Mouse (Mus musculus) hindbrain, postnatal 0 days (tissue): ENCODE data around the gene Tctex1d4. TPM values are rescaled to one million over a fixed set of nuclear protein-coding genes. Genes with fewer than 3 reads are reported as not detected.
A peak's percentile ranks its signal among the peaks of the same experiment; 100 is the strongest.

Experiments used
- ATAC-seq: fragments of 200-750 bp; cut with Nextera tagmentation; 2 replicates; pipeline ENCODE4 v1.8.0; 2017; ENCODE audit warnings: mild to moderate bottlenecking, moderate TSS enrichment, moderate library complexity
- DNase-seq: peaks from one replicate; pipeline ENCODE4 v3.0.0-alpha.2; 2015; ENCODE audit warnings: low spot score
- H3K27ac ChIP-seq: fragments of 300-500 bp; sonication (generic); 2 replicates; pipeline ENCODE4 v1.5.1; 2014; ENCODE audit warnings: mild to moderate bottlenecking
- H3K27me3 ChIP-seq: fragments of 300-500 bp; sonication (generic); 2 replicates; pipeline ENCODE4 v1.6.1; 2014; ENCODE audit warnings: low read length, mixed read lengths; ENCODE audit not compliant: insufficient read depth
- H3K36me3 ChIP-seq: fragments of 300-500 bp; sonication (generic); 2 replicates; pipeline ENCODE4 v1.6.1; 2014; ENCODE audit warnings: low read length, mixed read lengths; ENCODE audit not compliant: insufficient read depth
- H3K4me1 ChIP-seq: fragments of 300-500 bp; sonication (generic); 2 replicates; pipeline ENCODE4 v1.6.1; 2014; ENCODE audit warnings: antibody characterized with exemption, low read length, mixed read lengths; ENCODE audit not compliant: insufficient read depth
- H3K4me2 ChIP-seq: fragments of 300-500 bp; sonication (generic); 2 replicates; pipeline ENCODE4 v1.6.1; 2014; ENCODE audit warnings: low read depth, mild to moderate bottlenecking, low read length, moderate library complexity, mixed read lengths
- H3K4me3 ChIP-seq: fragments of 300-500 bp; sonication (generic); 2 replicates; pipeline ENCODE4 v1.5.1; 2014; ENCODE audit warnings: low read length
- H3K9ac ChIP-seq: fragments of 300-500 bp; sonication (generic); replicated peaks from 2 replicates; pipeline ENCODE4 v1.6.1; 2014; ENCODE audit warnings: mild to moderate bottlenecking, low read length, moderate library complexity, mixed read lengths
- H3K9me3 ChIP-seq: fragments of 300-500 bp; sonication (generic); 2 replicates; pipeline ENCODE4 v1.6.1; 2016; ENCODE audit warnings: low read length, mixed read lengths
- CTCF ChIP-seq: IDR thresholded peaks from 2 replicates; pipeline ENCODE4 v1.5.1; 2016; ENCODE audit warnings: antibody characterized with exemption, control low read depth, low read depth
- WGBS: fragments of 180-500 bp; shearing (Covaris S2); extraction: QIAGEN DNeasy Blood & Tissue Kit; methylation state at CpG from one replicate; pipeline ENCODE4 v1.1.7; 2014; 5-methylcytosine and 5-hydroxymethylcytosine counted together
- polyA plus RNA-seq: library from polyadenylated mRNA; unstranded; fragments of >200 nt; fragmentation: Nextera tagmentation; extraction: Ambion mirVana; gene quantifications from 2 replicates; pipeline ENCODE4 v1.2.1, GENCODE M21; 2015
- total RNA-seq: library from RNA; depleted of rRNA; stranded (reverse); fragments of >200 nt; gene quantifications from 2 replicates; pipeline ENCODE4 v1.2.3, GENCODE M21; 2014; rRNA removed

Gene Tctex1d4
- total RNA-seq, result 2.0 and 5.8 TPM in 2 replicates
- 2.0 and 2.8 TPM in 2 replicates for polyA plus RNA-seq

DNA sequence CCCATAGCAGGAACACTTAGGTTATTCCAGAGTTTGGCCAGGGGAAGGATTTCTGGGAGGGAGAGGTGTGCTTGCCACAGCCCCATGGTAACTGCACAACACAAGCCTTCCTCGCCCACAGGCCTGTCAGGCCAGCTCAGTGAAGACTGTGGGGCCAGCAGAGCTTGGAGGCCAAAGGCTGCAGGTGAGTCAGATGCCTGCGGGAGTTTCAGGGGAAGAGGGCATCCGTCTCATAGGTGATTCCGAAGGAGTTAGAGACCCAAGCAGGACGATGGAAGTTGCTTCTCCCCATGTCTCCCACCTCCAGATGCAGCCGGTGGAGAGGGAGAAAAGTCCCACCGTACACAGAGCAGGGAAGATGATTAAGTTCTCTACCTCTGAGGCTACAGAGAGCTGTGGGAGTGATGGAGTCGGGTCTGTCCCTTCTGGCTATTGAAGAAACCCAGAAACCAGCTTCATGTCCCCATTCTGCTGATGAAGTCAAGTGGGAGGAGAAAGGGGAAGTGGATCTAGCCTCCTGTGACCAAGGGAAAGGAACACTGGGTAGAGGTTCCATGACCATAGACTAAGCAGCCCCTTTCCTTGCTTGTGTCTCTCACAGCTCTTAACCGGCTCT is at the start of gene Tctex1d4:
TSS of gene Tctex1d4 (plus strand) at position 120 of the 616 bp plus-strand sequence.
- H3K9me3 ChIP-seq, result no peaks in the 10 kb centered on the region
- no peak within 1 kb of the TSS for H3K4me2 ChIP-seq
- 83% methylated on average over 9 of the region's 9 CpGs for WGBS
- no peak for DNase-seq
- TF ChIP-seq CTCF, result no peak
- H3K27me3 ChIP-seq, result no peaks in the 10 kb centered on the region
- no peak within 1 kb of the TSS for H3K4me3 ChIP-seq
- H3K36me3 ChIP-seq, result peaks cover 40% of the 10 kb centered on the region
- H3K4me1 ChIP-seq, result peaks cover 11% of the 10 kb centered on the region
- H3K27ac ChIP-seq, result peak within 1 kb of the TSS; percentile 80
- ATAC-seq, result no peak
- H3K9ac ChIP-seq, result peak within 1 kb of the TSS; percentile 33; the same call in 1 of the 2 replicates

DNA sequence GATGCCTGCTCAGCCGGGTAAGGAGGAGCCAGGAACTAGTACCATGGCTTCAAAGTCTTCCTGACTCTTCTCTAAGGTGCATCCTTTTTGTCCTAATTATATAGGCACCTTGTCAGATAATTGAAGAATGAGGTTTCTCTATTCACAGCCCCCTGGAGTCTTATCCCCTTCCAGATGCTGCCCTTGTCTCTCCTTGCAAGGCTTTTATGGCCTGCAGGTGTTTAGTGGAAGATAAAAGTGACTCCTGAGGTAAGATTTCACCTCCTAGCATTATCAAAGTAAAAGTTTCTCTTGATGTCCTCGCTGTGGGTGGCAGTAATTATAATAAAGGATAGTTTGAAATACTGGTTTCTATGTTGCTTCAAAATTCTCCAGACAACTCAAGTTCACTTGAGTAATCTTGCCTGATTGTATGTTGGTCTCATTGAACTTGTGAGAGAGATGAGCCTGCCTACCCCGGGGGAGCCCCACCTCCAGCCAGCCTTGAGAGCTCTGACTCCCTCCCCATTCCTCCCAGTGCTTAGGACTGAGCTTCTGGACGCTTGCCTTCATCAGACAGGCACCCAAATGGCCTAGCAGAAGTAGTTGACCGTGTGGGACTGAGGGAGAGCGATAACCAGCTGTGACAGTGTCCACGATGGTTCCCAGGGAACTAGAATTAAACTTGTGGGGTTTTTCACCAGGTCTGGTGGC is 38.5 kb upstream of the Tctex1d4 start:
- Histone ChIP-seq H3K9ac (no peak overlapping the region), H3K4me1 (no peaks in the 10 kb centered on the region), H3K9me3 (no peaks in the 10 kb centered on the region), H3K27ac (no peak overlapping the region), H3K4me3 (no peak overlapping the region), H3K36me3 (peaks cover 13% of the 10 kb centered on the region; the same call in 1 of the 2 replicates), H3K27me3 (no peaks in the 10 kb centered on the region), H3K4me2 (no peak overlapping the region)
- 86% methylated on average over 7 of the region's 7 CpGs for WGBS
- no peak for ATAC-seq
- no peak for DNase-seq
- TF ChIP-seq CTCF, result no peak

DNA sequence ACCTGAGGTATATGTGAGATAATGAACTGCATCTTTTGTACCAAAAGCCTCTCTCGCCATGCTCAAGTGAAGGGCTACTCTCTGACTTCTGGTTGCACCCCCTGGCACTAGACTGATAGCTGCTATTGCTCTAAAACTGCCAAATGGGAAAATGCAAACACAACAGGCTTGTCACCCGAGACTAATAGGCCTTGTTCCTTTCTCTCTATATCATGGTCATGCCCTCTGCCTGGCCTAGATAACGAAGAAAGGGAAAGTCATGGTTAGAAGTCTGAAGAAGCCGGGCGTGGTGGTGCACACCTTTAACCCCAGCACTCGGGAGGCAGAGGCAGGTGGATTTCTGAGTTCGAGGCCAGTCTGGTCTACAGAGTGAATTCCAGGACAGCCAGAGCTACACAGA is 36.0 kb upstream of the Tctex1d4 start:
- Histone ChIP-seq H3K9me3 (no peaks in the 10 kb centered on the region), H3K4me3 (no peak overlapping the region), H3K9ac (no peak overlapping the region), H3K27ac (no peak overlapping the region), H3K27me3 (no peaks in the 10 kb centered on the region), H3K4me2 (no peak overlapping the region), H3K4me1 (no peaks in the 10 kb centered on the region), H3K36me3 (peaks cover 13% of the 10 kb centered on the region; the same call in 1 of the 2 replicates)
- ATAC-seq, result no peak
- WGBS, result 82% methylated on average over 7 of the region's 7 CpGs
- no peak for TF ChIP-seq CTCF
- DNase-seq, result no peak

DNA sequence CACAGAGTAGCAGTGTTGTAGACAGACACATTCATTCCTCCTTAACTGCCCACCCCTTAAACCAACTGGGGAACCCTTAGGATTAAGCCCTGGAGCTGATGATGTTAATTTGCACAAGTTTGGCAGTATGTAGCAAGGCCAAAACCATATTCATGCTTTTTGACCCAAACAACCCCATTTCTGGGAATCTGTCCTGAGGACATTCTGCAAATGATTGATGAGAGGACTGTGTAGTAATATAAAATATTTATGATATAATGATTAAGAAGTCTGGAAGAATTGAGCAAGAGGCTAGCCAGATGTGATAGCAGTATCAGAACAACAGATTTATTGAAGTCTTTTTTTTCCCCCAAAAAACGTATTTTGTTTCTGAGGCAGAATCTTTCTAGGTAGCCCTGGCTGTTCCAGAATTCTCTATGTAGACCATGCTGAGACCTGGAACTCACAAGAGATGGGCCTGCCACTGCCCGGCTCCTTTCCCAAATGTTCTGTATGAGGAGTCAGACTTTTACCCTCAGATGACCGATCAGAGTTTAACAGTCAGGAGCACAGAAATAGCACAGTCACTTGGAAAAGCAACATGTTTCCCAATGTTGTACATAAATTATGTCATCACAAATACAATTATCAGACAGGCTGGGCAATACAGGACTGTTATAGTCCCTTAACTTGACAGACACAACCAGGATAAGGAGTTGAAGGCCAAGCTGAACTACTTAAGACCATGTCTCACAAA is 31.8 kb upstream of the Tctex1d4 start:
- ATAC-seq, result no peak

DNA sequence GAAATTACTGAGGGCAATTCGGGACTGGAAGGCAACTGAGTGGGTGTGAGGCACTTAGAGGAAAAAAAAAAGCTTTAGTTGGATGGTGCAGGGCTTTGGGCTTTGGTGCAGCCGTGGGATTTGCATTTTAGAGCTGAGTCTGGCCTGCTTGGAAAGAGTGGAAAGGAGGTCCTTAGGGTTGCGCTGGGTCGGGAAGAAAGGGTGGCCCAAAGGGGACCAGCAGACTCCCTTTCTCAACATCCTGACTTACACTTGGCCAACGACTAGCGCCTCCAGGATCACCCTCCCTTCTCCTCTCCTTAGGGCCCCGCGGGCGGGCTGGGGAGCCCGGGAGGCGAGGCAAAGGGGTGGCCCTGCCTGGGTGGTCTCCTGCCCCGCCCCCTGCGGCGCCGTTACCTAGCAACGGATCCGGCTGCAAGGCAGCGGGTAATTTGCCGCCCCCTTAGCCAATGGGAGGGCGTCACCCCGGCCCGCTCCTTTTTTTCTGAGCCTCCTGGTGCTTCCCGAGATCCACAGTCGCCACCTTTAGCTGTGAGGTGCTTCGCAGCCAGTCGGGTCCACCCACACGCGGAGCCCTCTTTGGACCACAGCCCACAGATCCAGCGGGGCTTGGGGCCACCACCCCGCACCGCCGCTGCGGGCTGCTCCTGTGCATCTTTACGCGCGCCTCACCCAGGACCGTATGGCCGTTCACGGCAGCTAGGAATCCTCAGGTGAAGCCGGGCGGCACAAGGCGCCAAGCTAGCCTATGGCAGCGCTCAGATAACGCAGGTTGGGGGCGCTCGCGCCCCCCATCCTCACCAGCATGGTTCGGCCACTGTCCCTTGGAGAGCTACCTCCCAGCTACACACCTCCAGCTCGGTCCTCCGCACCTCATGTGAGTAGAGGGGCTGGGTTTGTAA is 30.8 kb upstream of the Tctex1d4 start, which contains the start of gene Ptch2:
TSS of gene Ptch2 (plus strand) at position 525 of the 902 bp plus-strand sequence.
- peak; percentile 87 for ATAC-seq
- peak within 1 kb of the TSS; percentile 89 for H3K4me2 ChIP-seq

More for the DNA sequence above, 31.8 kb upstream of the Tctex1d4 start:
- WGBS, result 84% methylated on average over 3 of the region's 3 CpGs
- Histone ChIP-seq H3K36me3 (no peaks in the 10 kb centered on the region), H3K4me2 (no peak overlapping the region), H3K9ac (no peak overlapping the region), H3K27ac (no peak overlapping the region), H3K9me3 (no peaks in the 10 kb centered on the region), H3K4me3 (no peak overlapping the region), H3K4me1 (no peaks in the 10 kb centered on the region), H3K27me3 (no peaks in the 10 kb centered on the region)
- no peak for DNase-seq
- TF ChIP-seq CTCF, result no peak

DNA sequence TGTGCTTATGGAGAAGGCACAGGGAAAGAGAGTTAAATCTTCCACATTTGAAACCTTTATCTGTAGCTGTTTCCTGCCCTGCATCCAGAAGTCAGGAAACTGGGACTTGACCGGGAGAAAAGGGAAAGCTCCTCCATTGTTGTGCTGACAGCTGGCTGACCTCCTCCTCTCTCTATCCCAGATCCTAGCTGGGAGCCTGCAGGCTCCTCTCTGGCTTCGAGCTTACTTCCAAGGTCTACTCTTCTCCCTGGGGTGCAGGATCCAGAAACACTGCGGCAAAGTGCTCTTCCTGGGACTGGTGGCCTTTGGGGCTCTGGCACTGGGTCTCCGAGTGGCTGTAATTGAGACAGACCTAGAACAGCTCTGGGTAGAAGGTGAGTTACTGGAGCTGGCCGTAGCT is 29.9 kb upstream of the Tctex1d4 start:
- Histone ChIP-seq H3K27ac (peak overlapping the region; percentile 55; the same call in 1 of the 2 replicates), H3K9me3 (no peaks in the 10 kb centered on the region), H3K9ac (peak overlapping the region; percentile 58), H3K27me3 (no peaks in the 10 kb centered on the region), H3K4me3 (peak overlapping the region; percentile 58), H3K36me3 (no peaks in the 10 kb centered on the region), H3K4me1 (no peaks in the 10 kb centered on the region), H3K4me2 (peak overlapping the region; percentile 89)
- ATAC-seq, result no peak
- 7% methylated on average over 5 of the region's 5 CpGs for WGBS
- no peak for TF ChIP-seq CTCF
- DNase-seq, result no peak

More for the DNA sequence above, 30.8 kb upstream of the Tctex1d4 start, which contains the start of gene Ptch2:
- peak; percentile 85 for DNase-seq
- Histone ChIP-seq H3K4me3 (peak within 1 kb of the TSS; percentile 58), H3K27me3 (no peaks in the 10 kb centered on the region), H3K4me1 (no peaks in the 10 kb centered on the region), H3K36me3 (no peaks in the 10 kb centered on the region), H3K9ac (peak within 1 kb of the TSS; percentile 58), H3K27ac (peak within 1 kb of the TSS; percentile 55), H3K9me3 (no peaks in the 10 kb centered on the region)
- TF ChIP-seq CTCF, result no peak; the same call in none of the 2 replicates
- WGBS, result under 1% methylated on average over 50 of the region's 50 CpGs
